Mouse (Mus musculus) ovary, postnatal 10 days (tissue): ENCODE data around the gene Wnt5b.

ENCODE experiments used
- DNase-seq: peaks from one replicate; pipeline ENCODE4 v3.0.0; 2022; ENCODE audit warnings: low spot score

Gene Wnt5b

GRCm38 (mm10) chr6:119543803-119544517 is at the start of gene Wnt5b:
TSS of gene Wnt5b (minus strand) at chr6:119544347.
- DNase-seq: peak; percentile 24

- no peak for DNase-seq
Measured at GRCm38 (mm10) chr6:119590872-119591271, 46.7 kb upstream of the Wnt5b start.

GRCm38 (mm10) chr6:119587897-119588296 is 43.8 kb upstream of the Wnt5b start:
- DNase-seq: no peak

- DNase-seq: no peak
Measured at GRCm38 (mm10) chr6:119587454-119587853, 43.3 kb upstream of the Wnt5b start.

GRCm38 (mm10) chr6:119585652-119586375 is 41.7 kb upstream of the Wnt5b start:
- no peak for DNase-seq

- no peak for DNase-seq
Measured at GRCm38 (mm10) chr6:119584061-119584460, 39.9 kb upstream of the Wnt5b start.

- no peak for DNase-seq
Measured at GRCm38 (mm10) chr6:119583165-119583564, 39.0 kb upstream of the Wnt5b start.

- no peak for DNase-seq
Measured at GRCm38 (mm10) chr6:119576706-119577105, 32.6 kb upstream of the Wnt5b start.

- no peak for DNase-seq
Measured at GRCm38 (mm10) chr6:119575331-119575730, 31.2 kb upstream of the Wnt5b start.

GRCm38 (mm10) chr6:119572296-119572695 is 28.1 kb upstream of the Wnt5b start:
- DNase-seq: no peak

GRCm38 (mm10) chr6:119570797-119571196 is 26.6 kb upstream of the Wnt5b start:
- no peak for DNase-seq

GRCm38 (mm10) chr6:119568339-119568738 is 24.2 kb upstream of the Wnt5b start:
- DNase-seq: no peak

- DNase-seq: no peak
Measured at GRCm38 (mm10) chr6:119565451-119566379, 21.6 kb upstream of the Wnt5b start.

GRCm38 (mm10) chr6:119562558-119562957 is 18.4 kb upstream of the Wnt5b start:
- no peak for DNase-seq

- DNase-seq: no peak
Measured at GRCm38 (mm10) chr6:119558855-119559254, 14.7 kb upstream of the Wnt5b start.

GRCm38 (mm10) chr6:119554439-119554838 is 10.3 kb upstream of the Wnt5b start:
- DNase-seq: no peak

- peak; percentile 24 for DNase-seq
Measured at GRCm38 (mm10) chr6:119544518-119544864, 344 bp upstream of the Wnt5b start.

- DNase-seq: peak; percentile 13
Measured at GRCm38 (mm10) chr6:119543456-119543802, 718 bp downstream of the Wnt5b start.

- DNase-seq: no peak
Measured at GRCm38 (mm10) chr6:119535867-119536266, 8.3 kb downstream of the Wnt5b start.

GRCm38 (mm10) chr6:119533170-119533709 is 10.9 kb downstream of the Wnt5b start:
- no peak for DNase-seq

- no peak for DNase-seq
Measured at GRCm38 (mm10) chr6:119529659-119530058, 14.5 kb downstream of the Wnt5b start.

- DNase-seq: no peak
Measured at GRCm38 (mm10) chr6:119526498-119526897, 17.6 kb downstream of the Wnt5b start.
